Mouse (Mus musculus) CH12.LX (cell line): ENCODE results near the gene Rapgef6. TPM values are rescaled to one million over a fixed set of nuclear protein-coding genes. Genes with fewer than 3 reads are reported as not detected.

Experiments
- polyA plus RNA-seq: library from polyadenylated mRNA; unstranded; fragments of >175 nt; gene quantifications from 2 replicates; pipeline ENCODE4 v1.2.1, GENCODE M21; 2012; ENCODE audit warnings: low read depth; ENCODE audit not compliant: insufficient read length
- total RNA-seq, 2 experiments: library from RNA; depleted of rRNA; stranded (reverse); fragments of 300-350 nt in 1 of 2; fragments of >200 nt in 1 of 2; gene quantifications; 2 replicates each; pipeline ENCODE4 v1.2.3; 2012 to 2014

Rapgef6 gene
- total and polyA plus RNA-seq, 3 experiments: 36.7 to 63.8 (median 38.3) TPM

Other genes starting within 250 kb of the Rapgef6 start
- gene Acsl6, start 219.0 kb upstream of the Rapgef6 start, total RNA-seq (2012; rRNA removed): 94.7 and 96.9 TPM in 2 replicates
- 74.1 and 74.9 TPM in 2 replicates for gene Acsl6, start 219.0 kb upstream of the Rapgef6 start, total RNA-seq (2014; rRNA removed)
- 204 and 222 TPM in 2 replicates for gene Acsl6, start 219.0 kb upstream of the Rapgef6 start, polyA plus RNA-seq
- not detected in 2 replicates for gene Meikin, start 152.2 kb upstream of the Rapgef6 start, total RNA-seq (2012; rRNA removed)
- gene Meikin, start 152.2 kb upstream of the Rapgef6 start, total RNA-seq (2014; rRNA removed): not detected in 2 replicates
- not detected in 2 replicates for gene Meikin, start 152.2 kb upstream of the Rapgef6 start, polyA plus RNA-seq
- 15.4 and 15.5 TPM in 2 replicates for gene Fnip1, start 84.6 kb upstream of the Rapgef6 start, total RNA-seq (2012; rRNA removed)
- gene Fnip1, start 84.6 kb upstream of the Rapgef6 start, total RNA-seq (2014; rRNA removed): 24.5 and 29.5 TPM in 2 replicates
- 20.7 and 21.8 TPM in 2 replicates for gene Fnip1, start 84.6 kb upstream of the Rapgef6 start, polyA plus RNA-seq